Mouse (Mus musculus): ENCODE data around the gene Hand2.

DNA sequence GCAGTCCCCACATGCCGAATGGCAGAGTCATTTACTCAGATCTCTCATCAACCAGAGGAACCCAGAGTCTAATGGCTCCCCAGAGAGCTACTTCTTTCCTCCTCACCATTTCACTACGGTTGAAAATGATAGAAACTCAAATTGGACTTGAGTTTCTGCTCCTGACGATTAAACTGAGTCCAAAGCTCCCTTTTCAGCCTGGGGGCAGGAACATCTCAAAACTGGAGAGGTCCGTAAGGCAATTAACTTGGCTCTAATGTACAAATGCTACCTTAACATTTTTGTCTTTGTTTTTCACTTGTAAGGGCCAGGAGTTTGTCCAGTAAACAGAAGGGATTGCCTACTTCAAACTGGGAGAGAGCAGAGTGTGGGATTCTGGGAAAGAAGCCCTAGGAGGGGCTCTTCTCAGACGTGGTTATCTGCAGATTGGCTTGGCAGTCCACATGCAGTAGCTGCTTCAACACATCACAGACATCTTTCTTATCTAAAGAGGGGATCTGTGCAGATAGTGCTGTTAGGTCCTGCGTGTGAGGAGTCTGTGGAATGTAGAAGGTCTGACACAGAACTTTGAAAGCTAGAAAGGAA is 23.0 kb downstream of the Hand2 start:
- TF ChIP-seq CTCF (IDR thresholded peaks at IDR 0.05; ENCODE audit: low read depth) (no peak), EP300 (optimal IDR thresholded peaks at IDR 0.05) (no peak)
